Mouse (Mus musculus): ENCODE data around the gene Mcoln2.

The Mcoln2 gene

DNA sequence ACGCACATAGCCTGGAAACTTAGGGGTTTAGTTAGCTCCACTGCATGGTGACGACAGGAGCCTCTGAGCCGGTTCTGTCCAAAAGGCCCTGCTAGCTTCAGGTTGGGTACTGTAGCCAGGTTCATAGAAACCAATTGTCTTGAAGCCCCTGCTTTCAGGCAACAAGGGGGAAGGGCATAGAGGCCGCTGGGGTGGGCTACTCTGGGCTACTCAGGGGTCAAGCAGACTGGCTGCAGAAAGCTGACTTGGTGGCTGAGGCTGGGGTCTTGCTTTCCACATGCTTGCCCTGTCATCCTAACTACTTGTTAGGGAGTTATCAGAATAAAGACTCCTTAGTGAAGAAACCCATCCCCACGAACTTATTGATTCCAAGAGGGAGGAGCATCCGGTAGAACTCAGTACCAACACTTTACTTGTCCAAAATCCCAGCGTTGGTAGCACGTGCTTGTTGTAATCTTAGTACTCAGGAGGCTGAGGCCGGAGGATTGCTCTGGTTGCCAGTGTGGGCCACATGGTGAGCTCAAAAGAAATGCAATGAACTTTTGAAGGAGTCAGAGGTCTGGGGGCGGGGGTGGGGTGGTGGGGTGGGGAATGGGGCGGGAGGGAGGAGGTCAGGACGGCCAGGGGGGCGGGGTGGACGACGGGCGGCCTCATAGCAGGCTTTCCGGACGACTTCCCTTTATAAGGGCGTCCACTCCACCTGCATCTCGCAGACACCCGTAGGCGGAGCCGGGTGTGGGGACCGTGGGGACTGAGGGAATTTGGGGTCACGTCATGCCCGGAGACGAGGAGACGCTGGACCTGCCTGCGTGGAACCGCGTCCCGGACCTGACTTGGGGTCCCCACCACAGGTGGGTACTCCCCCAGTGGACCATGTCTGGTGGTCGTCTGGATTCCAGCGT, at the start of gene Mcoln2:
Mcoln2 (plus strand) TSS at position 678 of the 902 bp plus-strand sequence.
- in situ Hi-C loops (cut with MboI, MseI): no loop called here

GRCm38 (mm10) chr3:146099925-146100324, 49.7 kb upstream of the Mcoln2 start:
- in situ Hi-C loops (cut with MboI, MseI): loop anchor here in 1 of 2 experiments (5.0 kb wide), 1 partner anchor 77 kb away; no protein-coding TSS in a partner anchor

DNA sequence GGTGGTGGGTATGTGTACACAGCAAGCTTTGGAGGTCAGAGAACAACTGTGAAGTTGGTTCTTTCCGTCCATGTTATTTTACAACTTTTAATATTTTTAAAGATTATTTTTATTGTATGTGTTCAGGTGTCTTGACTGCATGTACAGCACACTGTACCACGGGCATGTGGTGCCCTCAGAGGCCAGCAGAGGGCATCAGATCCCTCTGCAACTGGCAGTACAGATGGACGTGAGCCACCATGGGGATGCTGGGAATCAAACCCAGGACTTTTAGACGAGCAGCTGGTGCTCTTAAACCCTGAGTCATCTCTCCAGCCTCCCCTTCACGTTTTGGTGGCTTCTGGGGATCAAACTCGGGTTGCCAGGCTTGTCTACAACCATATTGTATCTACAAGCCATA, 47.6 kb upstream of the Mcoln2 start:
- in situ Hi-C loops (cut with MboI, MseI): loop anchor here in 1 of 2 experiments (5.0 kb wide), 1 partner anchor 75 kb away; no protein-coding TSS in a partner anchor

GRCm38 (mm10) chr3:146107116-146107849, 42.4 kb upstream of the Mcoln2 start:
- in situ Hi-C loops (cut with MboI, MseI): no loop called here

GRCm38 (mm10) chr3:146107921-146108571, 41.6 kb upstream of the Mcoln2 start, which contains the start of gene Wdr63:
TSS of gene Wdr63 (minus strand) at chr3:146108130.
- in situ Hi-C loops (cut with MboI, MseI): no loop called here

DNA sequence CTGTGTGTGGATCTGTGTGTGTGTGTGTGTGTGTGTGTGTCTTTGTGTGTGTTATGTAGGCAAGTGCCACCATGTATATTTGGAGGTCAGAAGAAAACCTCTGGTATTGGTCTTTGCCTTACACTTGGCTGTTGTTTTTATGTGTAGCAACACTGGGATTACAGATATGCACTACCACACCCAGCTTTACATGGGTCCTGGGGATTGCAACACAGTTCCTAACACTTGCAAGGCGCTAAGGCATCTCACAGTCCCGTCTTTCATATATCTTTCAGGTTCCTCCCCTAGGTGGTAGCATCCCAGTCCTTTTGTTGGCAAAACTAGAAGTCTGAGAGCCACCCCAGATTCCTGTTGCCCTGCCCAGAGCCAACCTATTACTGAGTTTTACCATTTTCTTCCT, 40.7 kb upstream of the Mcoln2 start:
- in situ Hi-C loops (cut with MboI, MseI): no loop called here

DNA sequence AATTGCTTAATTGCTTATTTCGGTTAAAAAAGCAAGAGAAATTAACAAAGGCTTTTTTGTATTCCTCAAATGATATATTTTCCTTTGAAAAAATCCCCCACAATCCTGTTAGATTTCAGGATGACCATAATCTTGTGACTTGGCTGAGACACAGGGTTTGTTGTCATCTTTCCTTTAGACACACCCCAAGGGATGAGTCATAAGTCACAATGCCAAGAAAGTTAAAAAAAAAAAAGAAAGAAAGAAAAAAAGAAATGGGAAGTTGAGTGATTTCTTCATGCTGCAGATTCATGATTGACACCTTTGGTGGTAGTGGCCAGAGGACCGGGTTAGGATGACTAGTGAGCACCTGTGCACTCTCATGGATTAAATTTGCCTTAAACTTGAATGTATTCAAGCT, 39.3 kb upstream of the Mcoln2 start:
- in situ Hi-C loops (cut with MboI, MseI): no loop called here

DNA sequence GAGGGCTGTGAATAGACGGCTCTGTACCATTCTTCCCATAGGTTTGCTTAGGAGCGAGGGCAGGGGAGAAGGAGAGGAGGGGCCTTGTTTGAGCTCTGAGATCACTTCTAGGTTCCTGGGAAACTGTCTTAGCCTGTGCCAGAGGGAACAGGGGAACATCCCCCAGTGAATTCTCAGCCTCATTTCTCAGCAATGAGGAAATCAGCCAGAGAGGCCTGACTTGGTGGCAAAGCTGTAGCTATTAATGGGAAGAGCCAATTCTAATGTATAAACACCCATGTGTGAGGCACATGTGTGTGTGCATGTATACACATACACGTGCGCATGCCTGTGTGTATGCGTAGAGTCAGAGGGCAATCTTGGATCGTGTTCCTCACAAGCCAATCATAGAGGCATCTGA, 38.7 kb upstream of the Mcoln2 start:
- in situ Hi-C loops (cut with MboI, MseI): no loop called here

- in situ Hi-C loops (cut with MboI, MseI): loop anchor here in 1 of 2 experiments (5.0 kb wide), 1 partner anchor 60 kb away; no protein-coding TSS in a partner anchor
These were observed 32.2 kb upstream of the Mcoln2 start, which contains the start of gene Mcoln3 for GRCm38 (mm10) chr3:146117258-146117996. TSS of gene Mcoln3 (plus strand) at chr3:146117450.

DNA sequence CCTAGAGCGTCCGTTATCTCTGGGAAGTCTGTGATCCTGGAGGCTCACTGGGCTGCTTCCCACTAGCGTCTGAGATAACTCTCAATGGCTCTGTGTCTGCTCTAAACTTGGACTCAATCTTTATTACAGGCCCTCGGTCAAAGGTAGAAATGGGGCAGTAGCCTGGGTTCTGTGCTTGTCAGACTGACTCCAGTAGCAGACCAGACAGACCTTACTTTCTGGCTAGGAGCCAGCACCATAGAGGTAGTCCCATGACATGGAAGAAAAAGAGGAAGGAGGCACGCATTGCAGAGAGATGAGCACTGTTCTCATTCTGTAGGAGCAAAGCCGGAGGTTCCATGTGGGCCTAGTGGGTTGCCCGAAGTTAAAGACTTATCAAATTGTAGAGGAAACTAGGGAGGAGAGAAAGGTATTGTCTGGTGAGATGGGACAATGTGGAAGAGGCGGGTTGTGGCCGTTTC, 31.6 kb upstream of the Mcoln2 start:
- in situ Hi-C loops (cut with MboI, MseI): loop anchor here in 1 of 2 experiments (5.0 kb wide), 1 partner anchor 59 kb away; no protein-coding TSS in a partner anchor

DNA sequence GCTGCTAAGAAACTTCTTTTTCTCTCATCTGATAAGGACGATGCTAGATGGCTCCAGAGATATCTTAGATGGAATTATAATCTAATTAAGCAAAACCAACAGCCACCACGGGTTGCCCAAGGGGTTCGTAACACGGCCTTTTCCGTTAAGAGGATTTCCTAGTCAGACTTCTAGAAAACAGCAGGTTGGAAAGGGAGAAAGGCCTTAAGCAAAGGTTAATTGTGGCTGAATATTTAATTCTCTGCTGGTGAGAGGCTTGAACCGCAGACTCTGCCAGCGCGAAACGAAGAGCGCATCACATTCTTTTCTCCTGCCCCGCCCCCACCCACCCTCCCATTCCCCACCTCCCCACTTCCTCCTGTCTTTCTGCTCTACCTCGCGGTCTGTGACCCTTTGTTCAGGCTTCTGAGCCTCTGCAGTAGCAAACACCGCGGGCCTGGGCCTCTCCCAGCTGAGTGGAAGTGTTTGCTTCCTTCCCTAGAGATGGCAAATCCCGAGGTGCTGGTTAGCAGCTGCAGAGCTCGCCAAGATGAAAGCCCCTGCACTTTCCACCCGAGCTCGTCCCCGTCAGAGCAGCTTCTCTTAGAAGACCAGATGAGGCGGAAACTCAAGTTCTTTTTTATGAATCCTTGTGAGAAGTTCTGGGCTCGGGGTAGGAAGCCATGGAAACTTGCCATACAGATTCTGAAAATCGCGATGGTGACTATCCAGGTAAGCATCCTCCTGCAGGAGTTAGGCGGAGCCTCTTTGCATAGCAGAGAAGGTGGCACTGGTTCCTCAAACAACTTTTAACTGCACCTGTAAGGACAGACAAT, 28.1 kb upstream of the Mcoln2 start:
- in situ Hi-C loops (cut with MboI, MseI): no loop called here

DNA sequence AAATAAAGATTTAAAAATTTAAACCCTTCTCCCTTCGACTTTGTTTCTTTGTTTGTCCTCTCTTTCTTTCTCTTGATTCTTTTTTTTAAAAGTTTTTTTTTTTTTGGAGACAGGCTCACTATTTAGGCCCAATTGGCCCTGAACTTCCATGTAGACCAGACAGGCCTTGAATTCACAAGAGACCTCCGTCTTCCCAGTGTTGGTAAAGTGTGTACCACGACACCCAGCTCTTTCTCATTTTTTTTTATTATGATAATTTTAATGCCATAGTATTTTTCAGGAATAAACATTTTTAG, 27.6 kb upstream of the Mcoln2 start:
- in situ Hi-C loops (cut with MboI, MseI): no loop called here

GRCm38 (mm10) chr3:146122807-146123463, 26.7 kb upstream of the Mcoln2 start:
- in situ Hi-C loops (cut with MboI, MseI): no loop called here

- in situ Hi-C loops (cut with MboI, MseI): no loop called here
These were observed 26.2 kb upstream of the Mcoln2 start for GRCm38 (mm10) chr3:146123464-146123825.

GRCm38 (mm10) chr3:146127205-146127604, 22.4 kb upstream of the Mcoln2 start:
- in situ Hi-C loops (cut with MboI, MseI): no loop called here

DNA sequence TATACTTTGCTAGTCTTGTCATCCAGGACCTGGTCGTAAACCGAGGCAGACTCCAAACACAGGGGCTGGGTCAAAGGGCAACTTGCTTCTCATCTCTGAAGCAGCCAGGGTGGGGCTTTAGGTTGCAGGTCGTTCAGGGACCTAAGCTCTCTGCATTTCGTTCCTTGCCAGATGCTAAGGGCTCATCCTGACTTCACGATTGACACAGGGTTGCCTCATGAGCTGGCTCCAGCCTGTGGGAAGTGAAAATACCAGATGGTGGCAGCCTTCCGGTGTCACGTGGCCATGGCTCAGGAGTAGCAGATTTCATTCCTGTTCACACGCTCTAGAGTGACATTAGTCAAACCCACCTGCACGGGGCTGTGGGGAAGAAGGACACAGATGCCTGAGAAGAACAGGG, 14.8 kb upstream of the Mcoln2 start:
- in situ Hi-C loops (cut with MboI, MseI): loop anchor here in 1 of 2 experiments (5.0 kb wide), 1 partner anchor 68 kb away; no protein-coding TSS in a partner anchor

- in situ Hi-C loops (cut with MboI, MseI): loop anchor here in 1 of 2 experiments (5.0 kb wide), 1 partner anchor 68 kb away; no protein-coding TSS in a partner anchor
These were observed 14.2 kb upstream of the Mcoln2 start for GRCm38 (mm10) chr3:146135417-146135816.

GRCm38 (mm10) chr3:146136422-146136821, 13.2 kb upstream of the Mcoln2 start:
- in situ Hi-C loops (cut with MboI, MseI): loop anchor here in 1 of 2 experiments (5.0 kb wide), 1 partner anchor 69 kb away; no protein-coding TSS in a partner anchor

GRCm38 (mm10) chr3:146140276-146140675, 9.4 kb upstream of the Mcoln2 start:
- in situ Hi-C loops (cut with MboI, MseI): no loop called here
